Mouse (Mus musculus) spleen, embryonic (tissue): ENCODE results near the gene Ndfip2.

Experiments used
- CTCF ChIA-PET: fragments of 350-600 bp; sonication (Branson Sonifier 250); formaldehyde crosslinking; loops from one replicate; lab custom pipeline; 2022; lab: Charles Lee

The Ndfip2 gene

GRCm38 (mm10) chr14:105258379-105259034, at the start of gene Ndfip2:
Gene Ndfip2 (plus strand): TSS chr14:105258573.
- CTCF ChIA-PET, result no interaction called here

GRCm38 (mm10) chr14:105219525-105220376, 38.6 kb upstream of the Ndfip2 start:
- CTCF ChIA-PET, result no interaction called here

GRCm38 (mm10) chr14:105222240-105222639, 36.1 kb upstream of the Ndfip2 start:
- CTCF ChIA-PET, result no interaction called here

GRCm38 (mm10) chr14:105225790-105226189, 32.6 kb upstream of the Ndfip2 start:
- CTCF ChIA-PET, result no interaction called here

GRCm38 (mm10) chr14:105232421-105232820, 26.0 kb upstream of the Ndfip2 start:
- CTCF ChIA-PET, result interaction anchor here (0.6 kb wide), 2 partner anchors 11 to 46 kb away, joined by 3 read pairs; no protein-coding TSS in a partner anchor

- CTCF ChIA-PET, result no interaction called here
Measured at GRCm38 (mm10) chr14:105236596-105236995, 21.8 kb upstream of the Ndfip2 start.

- CTCF ChIA-PET, result no interaction called here
Measured at GRCm38 (mm10) chr14:105237736-105238135, 20.6 kb upstream of the Ndfip2 start.

- CTCF ChIA-PET, result no interaction called here
Measured at GRCm38 (mm10) chr14:105238450-105239038, 19.8 kb upstream of the Ndfip2 start.

- CTCF ChIA-PET, result no interaction called here
Measured at GRCm38 (mm10) chr14:105240120-105240519, 18.3 kb upstream of the Ndfip2 start.

- CTCF ChIA-PET, result interaction anchor here (0.5 to 0.7 kb wide), 2 partner anchors 11 to 17 kb away, joined by 3 read pairs; no protein-coding TSS in a partner anchor
Measured at GRCm38 (mm10) chr14:105243805-105244443, 14.4 kb upstream of the Ndfip2 start.

- CTCF ChIA-PET, result interaction anchor here (0.5 kb wide), 1 partner anchor 1744 kb away, joined by 4 read pairs; no protein-coding TSS in a partner anchor
Measured at GRCm38 (mm10) chr14:105251038-105251437, 7.3 kb upstream of the Ndfip2 start.

- CTCF ChIA-PET, result interaction anchor here (0.7 kb wide), 1 partner anchor 155 kb away, joined by 3 read pairs; no protein-coding TSS in a partner anchor
Measured at GRCm38 (mm10) chr14:105253304-105253703, 5.1 kb upstream of the Ndfip2 start.

GRCm38 (mm10) chr14:105254401-105254800, 4.0 kb upstream of the Ndfip2 start:
- CTCF ChIA-PET, result interaction anchor here (0.6 kb wide), 1 partner anchor 42 kb away, joined by 4 read pairs; no protein-coding TSS in a partner anchor

- CTCF ChIA-PET, result interaction anchor here (0.6 kb wide), 1 partner anchor 1607 kb away, joined by 5 read pairs; no protein-coding TSS in a partner anchor
Measured at GRCm38 (mm10) chr14:105255620-105256019, 2.8 kb upstream of the Ndfip2 start.

GRCm38 (mm10) chr14:105259035-105259880, 885 bp downstream of the Ndfip2 start:
- CTCF ChIA-PET, result no interaction called here

GRCm38 (mm10) chr14:105262923-105263322, 4.5 kb downstream of the Ndfip2 start:
- CTCF ChIA-PET, result no interaction called here

- CTCF ChIA-PET, result no interaction called here
Measured at GRCm38 (mm10) chr14:105267095-105267494, 8.7 kb downstream of the Ndfip2 start.

- CTCF ChIA-PET, result no interaction called here
Measured at GRCm38 (mm10) chr14:105272030-105272429, 13.7 kb downstream of the Ndfip2 start.

GRCm38 (mm10) chr14:105272539-105272938, 14.2 kb downstream of the Ndfip2 start:
- CTCF ChIA-PET, result no interaction called here

- CTCF ChIA-PET, result no interaction called here
Measured at GRCm38 (mm10) chr14:105275196-105275595, 16.8 kb downstream of the Ndfip2 start.
